Mouse (Mus musculus): ENCODE data around the gene Ism1.

Gene Ism1

DNA sequence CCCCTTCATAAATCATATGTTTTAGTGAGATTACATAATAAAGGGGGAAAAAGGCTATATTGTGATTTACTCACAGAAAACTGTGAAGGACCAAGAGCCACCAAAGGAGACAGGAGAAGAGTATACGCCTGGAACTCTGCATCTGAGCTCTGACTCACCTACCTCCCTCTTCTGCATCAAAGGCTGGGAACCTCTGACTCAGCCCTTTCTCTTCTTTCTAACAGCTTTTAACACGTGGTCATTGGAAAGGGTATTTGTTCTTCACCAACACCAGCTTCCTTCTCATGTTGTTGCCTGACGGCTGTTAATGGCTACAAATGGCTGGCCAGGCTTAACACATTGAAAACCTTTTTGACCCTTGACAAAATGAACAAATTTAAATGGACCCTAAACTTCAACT, 36.2 kb downstream of the Ism1 start:
- no peak for DNase-seq (ENCODE audit: low spot score in 2 of 2)

DNA sequence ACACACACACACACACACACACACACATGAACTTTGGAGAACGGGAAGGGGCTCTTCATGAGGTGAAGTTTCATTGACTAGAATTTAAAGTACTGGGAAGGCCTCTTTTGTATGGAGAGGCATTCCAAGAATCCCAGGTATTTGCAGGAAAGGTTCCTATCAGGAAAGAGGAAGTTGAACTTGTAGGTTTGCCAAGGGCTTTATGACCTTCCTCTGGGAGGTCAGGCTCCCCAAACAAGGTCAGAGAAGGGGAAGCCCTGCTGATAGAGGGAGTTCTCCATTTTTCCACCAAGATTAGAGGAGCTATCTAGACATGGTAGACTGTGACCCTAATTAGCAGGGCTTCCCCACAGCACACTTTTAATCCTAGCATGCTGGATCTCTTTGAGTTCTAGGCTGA, 39.8 kb downstream of the Ism1 start:
- DNase-seq (ENCODE audit: low spot score in 2 of 2) = no peak

DNA sequence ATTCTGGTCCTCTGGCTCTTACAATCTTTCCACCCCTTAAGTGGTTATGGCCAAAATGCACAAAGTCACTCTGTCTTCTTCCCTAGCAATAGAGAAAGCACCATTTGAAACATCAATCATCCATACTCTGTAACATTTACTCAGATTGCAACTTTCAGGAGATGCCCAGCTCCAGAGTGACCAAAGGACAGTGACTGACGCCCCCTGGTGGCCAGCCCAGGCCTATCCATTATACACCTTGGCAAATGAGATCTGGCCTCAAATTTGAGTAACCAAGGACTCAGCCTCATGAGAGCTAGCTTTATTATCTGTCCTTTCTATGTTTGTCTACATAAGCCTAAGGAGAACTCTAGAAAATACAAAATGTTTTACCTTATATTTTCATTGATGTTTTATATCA, 44.7 kb downstream of the Ism1 start:
- peak in 1 of 2 experiments; percentile 55 for DNase-seq (ENCODE audit: low spot score in 2 of 2)

DNA sequence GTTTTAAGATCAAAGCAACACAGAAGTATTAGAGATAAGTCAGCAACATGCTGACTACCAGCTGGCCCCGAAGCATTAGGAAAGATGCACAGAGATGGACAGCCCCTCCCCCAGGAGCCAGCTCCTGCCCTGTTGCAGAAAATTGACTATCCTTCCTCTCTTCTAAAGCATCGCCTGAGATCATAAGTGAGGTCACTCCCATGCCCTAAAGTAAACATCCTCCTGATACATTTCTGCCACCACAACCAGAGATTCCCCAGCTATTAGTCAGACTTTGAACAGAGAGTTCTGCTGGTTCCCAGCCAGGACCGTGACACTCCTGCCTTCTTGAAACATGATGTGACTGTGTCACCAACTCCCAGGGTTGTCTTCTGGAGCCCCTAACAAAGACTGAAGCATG, 45.3 kb downstream of the Ism1 start:
- no peak for DNase-seq (ENCODE audit: low spot score in 2 of 2)

DNA sequence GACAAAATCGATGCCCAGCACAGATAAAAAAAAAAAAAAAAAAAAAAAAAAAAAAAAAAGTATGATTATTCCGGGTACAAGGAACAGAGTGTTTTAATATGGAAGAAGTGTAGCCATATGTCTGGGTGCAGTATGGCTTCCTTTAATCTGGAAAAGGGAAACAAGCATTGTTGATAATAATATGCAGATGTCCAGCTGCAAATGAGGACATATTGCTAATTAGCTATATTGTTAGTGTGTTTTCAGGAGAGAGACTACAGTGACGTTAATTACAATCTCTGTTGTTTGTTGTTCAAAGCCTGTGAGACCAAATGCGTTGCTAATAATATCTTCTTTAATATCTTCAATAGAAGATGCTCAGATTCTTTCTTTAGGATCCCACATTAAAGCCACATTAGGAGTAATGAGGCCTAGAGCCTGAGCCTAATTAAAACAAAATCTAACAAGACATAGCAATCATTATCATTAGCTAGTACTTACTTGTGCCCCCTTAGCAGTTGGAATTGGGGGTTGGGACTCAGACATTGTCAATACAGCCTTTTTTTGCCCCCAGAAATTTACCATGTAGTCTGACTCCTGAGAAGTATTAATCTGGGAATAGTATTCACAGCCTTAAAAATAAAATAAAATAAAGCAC, 46.3 kb downstream of the Ism1 start:
- no peak for DNase-seq (ENCODE audit: low spot score in 2 of 2)

DNA sequence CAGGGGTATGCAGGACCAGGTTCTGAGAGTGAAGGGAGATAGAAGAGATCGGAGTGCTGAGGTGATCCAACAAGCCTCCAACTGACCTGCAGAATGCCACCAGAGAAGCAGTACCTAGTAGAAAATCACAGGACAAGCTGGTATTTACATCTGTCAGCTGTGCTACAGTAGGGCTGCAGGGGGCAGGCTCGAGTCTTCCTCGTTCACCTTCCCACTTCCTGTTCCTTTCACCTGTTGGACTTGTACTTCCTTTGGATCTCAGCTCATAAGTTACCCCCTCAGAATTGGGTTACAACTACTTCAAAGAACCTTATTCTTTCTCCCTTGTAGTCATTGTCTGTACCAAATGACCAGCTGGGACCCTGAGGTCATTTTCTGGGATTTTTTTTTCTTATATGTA, 47.4 kb downstream of the Ism1 start:
- DNase-seq (ENCODE audit: low spot score in 2 of 2) = no peak

DNA sequence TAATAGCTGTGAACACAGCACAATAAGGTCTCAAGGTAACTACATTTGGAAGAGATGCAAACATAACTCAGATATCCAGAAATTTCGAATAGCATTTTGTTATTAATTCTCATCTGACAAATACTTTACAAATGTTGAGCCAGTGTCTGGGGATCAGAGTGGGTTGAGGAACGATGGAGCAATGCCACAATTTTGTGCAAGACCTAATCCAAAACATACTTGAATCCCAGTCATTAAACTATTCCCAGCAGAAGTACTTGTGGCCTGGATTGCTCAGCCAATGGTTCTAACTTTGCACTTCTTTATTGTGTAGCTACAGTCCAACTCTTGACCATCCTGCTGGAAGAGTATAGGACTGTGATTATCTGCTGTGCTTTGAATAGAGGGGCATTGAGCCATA, 50.1 kb downstream of the Ism1 start:
- no peak for DNase-seq (ENCODE audit: low spot score in 2 of 2)

DNA sequence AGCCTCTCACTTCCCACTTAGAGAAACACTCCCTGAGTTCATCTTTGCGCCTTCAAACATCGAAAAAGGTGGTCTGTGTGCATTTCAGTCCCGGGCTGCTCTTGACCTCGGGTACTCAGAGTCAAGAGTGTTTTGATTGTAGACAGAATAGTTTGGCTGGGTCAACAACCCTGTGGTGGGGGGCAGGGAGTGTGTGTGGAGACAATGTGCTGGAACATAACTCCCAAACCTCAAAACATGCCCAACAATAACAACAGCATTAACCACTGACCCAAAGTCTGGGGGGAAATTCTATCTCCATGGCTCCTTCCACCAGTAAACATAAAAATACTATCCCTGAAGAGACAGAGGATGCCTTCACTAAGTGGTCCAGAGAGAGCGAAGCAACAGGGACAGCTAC, 51.4 kb downstream of the Ism1 start:
- DNase-seq (ENCODE audit: low spot score in 2 of 2) = no peak

DNA sequence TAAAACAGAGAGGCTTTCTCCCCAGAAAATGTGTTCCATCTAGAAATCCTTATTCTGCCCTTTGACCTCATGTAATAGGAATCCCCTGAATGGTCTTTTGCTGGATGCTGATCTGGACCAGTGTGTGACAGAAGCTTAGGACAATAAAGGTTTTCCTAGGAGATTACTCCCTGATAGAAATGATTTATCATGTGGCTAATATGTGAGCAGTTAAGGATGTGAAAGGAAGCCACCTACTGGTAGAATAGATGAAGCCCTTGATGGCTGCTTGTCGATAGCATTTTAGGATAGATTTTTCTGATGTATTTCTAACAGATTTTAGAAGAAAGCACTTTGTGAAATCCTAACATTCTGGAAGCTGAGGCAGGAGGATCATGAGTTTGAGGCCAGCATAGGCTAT, 64.4 kb downstream of the Ism1 start:
- no peak for DNase-seq (ENCODE audit: low spot score in 2 of 2)

DNA sequence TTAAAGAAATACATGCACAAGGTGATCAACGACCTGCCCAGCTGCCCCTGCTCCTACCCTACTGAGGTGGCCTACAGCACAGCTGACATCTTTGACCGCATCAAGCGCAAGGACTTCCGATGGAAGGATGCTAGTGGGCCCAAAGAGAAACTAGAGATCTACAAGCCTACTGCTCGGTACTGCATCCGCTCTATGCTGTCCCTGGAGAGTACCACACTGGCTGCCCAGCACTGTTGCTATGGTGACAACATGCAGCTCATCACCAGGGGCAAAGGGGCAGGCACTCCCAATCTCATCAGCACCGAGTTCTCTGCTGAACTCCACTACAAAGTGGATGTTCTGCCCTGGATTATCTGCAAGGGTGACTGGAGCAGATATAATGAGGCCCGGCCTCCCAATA, 79.0 kb downstream of the Ism1 start:
- no peak for DNase-seq (ENCODE audit: low spot score in 2 of 2)

DNA sequence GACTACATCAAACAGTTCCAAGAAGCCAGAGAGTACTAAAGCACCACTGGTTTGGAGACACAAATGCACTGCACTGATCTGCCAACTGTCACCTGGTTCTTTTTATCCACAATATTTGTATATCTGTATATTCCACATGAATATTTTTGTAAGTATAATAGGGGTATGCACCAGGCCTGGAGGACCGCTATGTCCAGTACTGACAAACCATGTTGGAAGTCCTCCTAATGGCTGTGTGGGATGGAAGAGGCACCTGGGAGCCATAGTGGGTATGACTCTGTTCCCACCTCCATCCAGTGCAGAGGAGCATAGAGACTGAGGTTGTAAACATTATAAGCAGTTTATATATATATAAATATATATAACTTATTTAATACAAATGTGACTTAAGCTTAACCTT, 79.5 kb downstream of the Ism1 start:
- no peak for DNase-seq (ENCODE audit: low spot score in 2 of 2)

DNA sequence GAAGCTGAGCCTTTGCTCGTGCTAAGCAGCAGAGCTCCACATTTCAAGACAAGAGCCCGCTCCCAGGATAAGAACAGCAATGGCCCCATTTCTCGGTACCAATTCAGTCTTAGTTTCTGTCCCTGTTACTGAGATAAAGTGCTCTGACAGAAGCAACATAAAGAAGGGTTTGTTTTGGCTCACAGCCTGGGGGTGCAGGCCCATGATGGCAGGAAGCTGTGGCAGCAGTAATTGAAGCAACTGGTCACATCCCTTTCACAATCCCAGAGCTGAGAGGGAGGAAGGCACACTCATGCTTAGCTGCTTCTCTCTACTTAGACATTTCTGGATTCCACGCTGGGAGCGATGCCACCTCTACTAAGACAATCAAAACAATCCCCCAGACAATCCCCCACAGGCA, 86.4 kb downstream of the Ism1 start:
- no peak for DNase-seq (ENCODE audit: low spot score in 2 of 2)

DNA sequence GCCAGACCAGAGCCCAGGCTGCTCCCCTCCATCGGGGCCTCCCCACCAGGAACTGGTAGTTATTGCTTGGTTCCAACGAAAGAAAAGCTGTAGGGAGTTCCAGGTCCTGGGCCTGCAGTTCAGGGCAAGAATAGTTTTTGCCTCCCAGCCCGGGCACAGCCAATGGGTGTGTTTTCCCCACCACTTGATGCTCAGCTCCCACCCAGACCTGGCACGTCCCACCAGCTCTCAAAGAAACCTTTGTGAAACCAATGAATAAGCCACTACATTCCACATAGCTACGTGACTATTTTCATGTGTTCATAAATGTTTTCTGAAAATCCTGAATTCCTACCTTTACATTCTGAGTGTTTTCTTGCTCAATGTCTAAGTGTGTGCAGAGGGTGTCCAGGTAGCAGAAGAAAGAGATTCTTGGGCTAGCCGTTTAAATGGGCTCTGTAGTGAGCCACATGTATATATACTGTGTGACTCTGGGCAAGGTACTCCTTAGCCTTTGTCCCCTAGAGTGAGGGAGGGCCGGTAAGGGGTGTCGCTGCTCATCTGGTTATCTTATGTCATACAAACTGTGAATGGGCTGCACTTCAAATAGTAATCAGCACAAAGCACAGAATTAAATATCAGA, 97.1 kb downstream of the Ism1 start:
- no peak for DNase-seq (ENCODE audit: low spot score in 2 of 2)

DNA sequence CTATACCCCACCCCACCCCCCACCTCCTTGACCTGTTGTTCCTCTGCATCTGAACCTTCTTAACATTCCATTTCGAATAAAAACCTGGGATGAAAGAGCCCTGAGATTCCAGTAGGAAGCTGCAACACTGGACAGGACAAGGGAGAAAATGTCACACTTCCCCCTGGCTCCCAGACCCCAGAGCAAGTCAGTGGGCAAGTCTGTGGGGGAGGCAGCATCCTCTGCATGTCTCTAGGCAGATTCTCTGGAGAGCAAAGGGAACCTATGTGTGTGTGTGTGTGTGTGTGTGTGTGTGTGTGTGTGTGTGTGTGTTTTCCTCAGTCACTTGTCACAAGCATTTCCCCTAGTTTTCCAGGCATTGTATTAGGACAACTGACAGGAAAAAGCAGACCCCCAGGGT, 98.7 kb downstream of the Ism1 start:
- DNase-seq (ENCODE audit: low spot score in 2 of 2) = no peak

DNA sequence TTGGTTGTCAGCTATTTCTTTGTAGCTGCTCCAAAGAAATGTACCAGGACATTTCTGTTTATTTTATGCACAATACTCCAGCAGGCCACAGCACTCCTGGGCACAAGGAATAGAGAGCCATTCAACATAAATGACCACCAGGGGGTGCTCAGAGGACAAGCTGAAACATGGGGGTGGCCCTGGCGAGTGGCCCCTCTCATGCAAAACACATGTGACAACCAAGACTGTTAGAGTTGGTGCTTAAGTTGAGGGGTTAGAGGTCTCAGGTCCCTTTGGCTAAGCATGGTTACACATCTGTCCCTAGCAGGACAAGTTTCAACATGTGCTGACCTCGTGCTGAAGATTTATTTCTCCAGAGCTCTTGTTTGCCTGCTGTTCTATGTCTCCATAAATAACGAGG, 100.3 kb downstream of the Ism1 start:
- peak in 1 of 2 experiments; percentile 12 for DNase-seq (ENCODE audit: low spot score in 2 of 2)

DNA sequence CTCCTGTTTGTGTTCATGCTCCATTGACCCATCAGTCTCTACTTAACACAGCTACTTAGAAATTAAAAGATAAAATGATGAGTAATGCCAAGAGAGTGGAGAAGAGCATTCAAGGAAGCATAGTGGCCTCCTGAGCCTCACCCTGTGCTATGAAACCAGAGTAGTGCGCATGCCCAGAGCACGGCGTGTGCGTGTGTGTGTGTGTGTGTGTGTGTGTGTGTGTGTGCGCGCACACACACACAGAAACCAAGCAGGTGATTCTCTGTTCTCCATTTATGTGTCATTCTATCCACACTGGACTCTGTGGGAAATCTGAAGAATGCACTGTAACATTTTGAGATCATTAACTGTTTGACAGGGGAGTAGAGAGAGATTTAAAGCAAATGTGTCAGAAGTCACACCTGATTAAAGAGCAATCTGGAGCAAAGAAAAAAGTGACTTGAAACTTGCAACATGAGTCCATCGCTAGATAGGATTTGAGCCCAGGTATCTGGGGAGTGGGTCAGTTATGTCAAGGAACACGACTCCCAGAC, 105.4 kb downstream of the Ism1 start:
- DNase-seq (ENCODE audit: low spot score in 2 of 2) = no peak

DNA sequence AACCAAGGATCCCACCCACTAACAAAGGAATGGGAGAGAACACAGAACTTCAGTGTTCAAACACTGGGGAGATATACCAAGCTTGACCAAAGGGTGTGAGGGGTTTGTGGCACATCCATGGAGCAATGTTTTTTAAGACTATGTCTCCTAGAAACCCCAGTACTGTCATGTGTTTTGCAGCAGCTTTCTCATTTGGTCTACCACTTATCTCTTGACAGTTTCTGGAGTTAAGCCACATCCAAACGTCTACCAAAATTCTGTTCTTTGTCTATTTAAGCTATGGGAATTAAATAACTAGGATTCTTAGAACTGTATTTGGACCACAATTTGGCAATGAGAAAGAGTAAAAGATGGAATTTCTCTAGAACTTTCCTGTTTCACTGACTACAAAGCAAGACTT, 106.5 kb downstream of the Ism1 start:
- no peak for DNase-seq (ENCODE audit: low spot score in 2 of 2)

DNA sequence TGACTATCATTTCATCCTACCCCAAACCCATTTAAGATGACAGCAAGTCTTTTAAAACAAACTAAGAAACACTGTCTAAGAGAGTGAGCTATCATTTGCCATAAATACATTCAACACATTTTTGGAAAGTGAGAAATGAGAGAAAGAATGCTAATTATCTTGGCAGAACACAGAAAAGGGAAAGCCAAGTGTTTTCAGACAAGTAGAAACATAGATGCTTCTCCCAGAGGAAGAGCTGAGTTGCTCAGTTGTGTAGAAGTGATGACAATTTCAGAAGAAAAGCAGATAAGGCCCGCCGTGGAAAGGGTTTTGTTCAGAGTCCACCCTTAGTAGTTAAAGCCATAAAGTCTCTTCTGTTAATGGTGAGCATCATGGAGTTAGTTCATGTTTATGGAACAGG, 107.0 kb downstream of the Ism1 start:
- DNase-seq (ENCODE audit: low spot score in 2 of 2) = no peak

DNA sequence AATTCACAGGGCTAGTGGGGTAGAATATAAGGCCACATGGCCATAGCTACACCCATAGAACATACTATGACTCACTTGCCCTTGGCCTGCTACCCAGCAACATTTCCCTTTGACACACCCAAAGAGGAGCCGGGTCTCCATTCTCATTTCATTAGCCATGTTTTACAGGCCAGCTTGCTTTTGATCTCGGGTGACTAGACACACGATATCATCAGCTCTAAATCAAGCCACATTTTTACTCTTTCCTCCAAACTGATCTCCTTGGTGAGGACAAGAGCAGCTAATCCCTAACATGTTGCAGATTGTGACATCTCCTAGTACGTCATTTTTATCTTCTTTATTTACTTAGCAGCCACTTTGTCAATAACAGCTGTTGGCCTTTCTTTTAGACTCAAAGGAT, 110.7 kb downstream of the Ism1 start:
- DNase-seq (ENCODE audit: low spot score in 2 of 2) = no peak

DNA sequence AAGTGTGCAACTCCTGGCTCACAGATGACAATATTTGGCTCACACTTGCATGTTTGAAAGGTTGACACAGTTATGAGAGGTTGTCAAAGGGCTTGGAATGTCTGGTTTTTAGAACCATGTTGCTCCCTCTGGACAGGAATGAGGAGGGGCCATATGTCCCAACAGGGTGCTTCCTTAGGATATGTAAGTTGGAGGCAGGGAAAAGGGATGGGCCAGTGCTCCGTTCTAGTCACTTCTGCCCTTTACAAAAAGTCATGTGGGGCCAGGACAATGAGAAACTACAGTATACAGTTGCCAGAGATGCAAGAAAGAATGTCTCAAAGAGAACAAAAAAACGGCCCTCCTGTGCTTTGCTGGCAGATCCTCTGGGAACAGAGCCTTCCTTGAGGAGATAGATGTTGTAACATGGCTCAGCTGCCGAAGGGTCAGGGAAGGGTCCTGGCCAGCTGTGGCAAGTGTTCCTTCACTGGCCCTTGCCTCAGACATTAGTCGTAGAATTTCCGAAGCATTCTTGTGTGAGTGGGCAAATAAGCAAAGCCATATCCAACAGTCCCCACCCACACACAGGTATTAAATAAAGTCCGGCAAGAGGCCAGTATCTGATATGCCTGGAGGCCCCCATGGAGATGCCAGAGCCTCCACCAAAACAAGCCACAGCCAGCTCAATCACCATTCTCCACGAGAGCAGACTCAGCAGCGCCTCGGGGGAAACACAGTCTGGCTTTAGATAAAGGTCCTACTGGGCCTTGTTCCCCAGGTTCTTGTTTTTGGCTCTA, 114.6 kb downstream of the Ism1 start:
- DNase-seq (ENCODE audit: low spot score in 2 of 2) = no peak

DNA sequence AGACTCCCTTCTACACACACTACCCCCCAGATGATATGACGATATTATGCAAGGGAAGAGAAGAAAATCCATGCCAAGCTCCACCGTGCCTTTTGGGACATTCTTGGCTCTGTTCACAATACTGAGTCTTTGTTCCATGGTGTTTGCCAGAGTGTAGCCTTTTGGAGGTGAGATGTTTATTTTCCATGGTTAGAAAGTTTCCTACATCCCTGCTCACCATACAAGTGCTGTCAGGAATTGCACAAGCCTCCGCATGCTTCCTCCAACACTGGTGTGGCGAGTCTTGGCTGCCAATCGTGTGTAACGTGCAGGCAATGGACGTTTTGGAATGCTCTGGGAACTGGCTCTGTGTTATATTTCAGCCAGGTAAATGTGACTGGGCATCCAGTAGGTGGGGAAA, 126.1 kb downstream of the Ism1 start:
- DNase-seq (ENCODE audit: low spot score in 2 of 2) = no peak

DNA sequence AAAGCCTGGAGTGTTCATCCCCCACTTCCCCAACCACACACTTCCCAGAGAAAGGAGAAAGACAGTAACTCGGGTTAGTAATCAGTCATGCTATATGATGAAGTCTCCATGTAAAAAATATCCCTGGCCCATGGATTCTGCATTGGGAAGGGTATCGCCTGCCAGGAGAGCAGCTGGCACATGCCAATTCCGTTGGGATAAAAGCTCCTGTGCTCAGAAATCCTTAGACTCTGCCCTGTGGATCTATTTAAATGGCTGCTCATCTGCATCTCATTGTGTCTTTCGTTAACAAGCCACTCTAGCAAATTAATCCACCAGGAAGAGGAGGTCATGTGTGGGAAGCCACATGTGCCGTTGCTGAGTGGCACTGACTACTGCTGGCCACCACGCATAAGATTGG, 129.9 kb downstream of the Ism1 start:
- no peak for DNase-seq (ENCODE audit: low spot score in 2 of 2)
